Mouse (Mus musculus): ENCODE data around the gene Aqp6.
A peak's percentile ranks its signal among the peaks of the same experiment; 100 is the strongest.

Aqp6 gene

DNA sequence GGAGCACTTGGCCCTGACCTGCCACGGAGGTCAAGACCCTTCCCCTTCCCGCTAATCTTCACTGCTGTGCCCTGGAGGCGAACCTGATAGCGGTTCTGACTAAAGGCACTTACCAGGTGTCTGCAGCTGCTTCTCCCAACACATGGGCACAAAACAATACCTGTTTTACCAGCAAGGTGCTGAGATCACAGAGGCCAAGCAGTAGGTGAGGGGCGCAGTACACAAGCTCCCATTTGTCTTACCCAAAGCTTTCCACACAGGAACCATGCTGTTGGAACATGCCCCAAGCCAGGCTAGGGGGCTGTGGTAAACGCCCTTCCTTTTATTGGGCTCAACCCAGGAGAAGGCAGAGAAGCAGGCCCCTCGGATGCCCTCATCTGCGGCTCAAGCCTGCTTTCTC, 3.6 kb upstream of the Aqp6 start:
- DNase-seq (ENCODE audit: low spot score in 2 of 2) = no peak

DNA sequence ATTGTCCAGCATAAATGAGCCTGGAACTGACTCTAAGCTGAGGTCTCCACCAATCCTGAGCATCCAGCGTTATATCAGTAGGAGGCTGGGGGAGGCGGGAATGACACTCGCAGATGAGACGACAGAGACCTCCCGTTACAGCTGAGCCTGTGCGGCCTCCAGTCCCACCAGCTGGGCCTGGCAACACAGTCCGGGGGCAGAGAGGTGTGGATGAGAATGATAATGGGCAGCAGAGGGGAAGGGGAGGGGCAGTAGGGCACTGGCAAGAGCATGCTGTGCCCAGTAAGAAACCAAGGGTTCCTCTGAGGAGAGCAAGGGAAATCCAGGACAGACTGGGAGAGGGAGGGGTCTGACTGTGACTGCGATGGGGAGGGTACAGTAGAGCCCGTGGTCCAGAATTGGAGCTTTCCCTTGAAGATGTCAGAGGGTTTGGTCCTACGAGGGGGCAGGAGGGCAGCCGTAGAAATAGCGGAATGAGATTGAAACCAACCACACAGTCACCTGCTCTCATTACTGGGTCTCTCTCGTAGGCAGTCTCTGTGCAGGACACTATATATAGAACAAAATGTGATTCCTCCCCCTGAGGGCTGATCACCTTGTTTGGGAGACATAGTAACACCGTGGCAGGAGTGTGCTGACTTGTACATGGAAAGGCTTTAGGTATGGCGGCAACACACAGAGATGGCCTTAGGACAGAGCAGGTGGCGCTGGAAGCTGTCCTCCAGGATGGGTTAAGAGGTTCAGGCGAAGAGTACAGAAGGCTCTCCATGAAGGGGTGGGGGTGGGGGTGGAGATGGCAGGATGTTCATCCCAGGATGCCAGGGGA, 1.7 kb upstream of the Aqp6 start:
- DNase-seq (ENCODE audit: low spot score in 2 of 2) = peak in 1 of 2 experiments; percentile 54

DNA sequence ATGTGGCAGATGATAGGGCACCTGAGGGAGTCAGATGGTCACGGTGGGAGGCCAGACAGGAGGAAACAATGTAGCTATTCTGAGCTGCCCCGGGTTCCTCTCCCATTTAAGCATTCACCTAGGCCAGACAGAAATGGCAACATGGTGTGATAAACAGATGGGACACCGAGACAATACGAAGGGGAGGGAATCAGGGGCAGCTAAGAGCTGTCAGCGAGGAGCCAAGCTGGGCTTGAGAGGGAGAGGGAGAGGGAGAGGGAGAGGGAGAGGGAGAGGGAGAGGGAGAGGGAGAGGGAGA, 572 bp downstream of the Aqp6 start:
- no peak for DNase-seq (ENCODE audit: low spot score in 2 of 2)

DNA sequence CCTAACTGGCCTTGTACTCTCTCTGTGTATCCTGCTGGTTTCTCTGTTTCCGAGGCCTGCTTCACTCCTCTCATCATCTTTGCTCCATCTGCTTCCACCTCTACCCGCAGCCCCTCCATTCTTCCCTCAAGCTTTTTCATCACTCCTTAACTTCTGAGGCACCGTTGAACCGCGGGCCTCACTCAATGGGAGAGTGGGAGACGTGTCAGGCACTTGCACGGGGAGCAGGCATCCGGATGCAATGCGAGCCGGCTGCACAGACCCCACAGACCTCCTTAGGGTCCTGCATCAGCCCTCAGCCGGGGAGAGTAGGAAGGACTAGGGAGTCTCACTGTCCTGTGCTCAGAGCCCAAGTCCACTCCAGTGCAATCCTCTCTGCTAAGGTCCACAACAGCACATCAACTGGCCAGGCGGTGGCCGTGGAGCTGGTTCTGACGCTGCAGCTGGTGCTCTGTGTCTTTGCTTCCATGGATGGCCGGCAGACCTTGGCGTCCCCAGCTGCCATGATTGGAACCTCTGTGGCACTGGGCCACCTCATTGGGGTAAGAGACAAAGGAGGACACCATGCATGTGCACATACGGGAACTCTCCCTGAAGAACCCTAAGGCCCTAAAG, 1.1 kb downstream of the Aqp6 start:
- DNase-seq (ENCODE audit: low spot score in 2 of 2) = peak in 1 of 2 experiments; percentile 5

DNA sequence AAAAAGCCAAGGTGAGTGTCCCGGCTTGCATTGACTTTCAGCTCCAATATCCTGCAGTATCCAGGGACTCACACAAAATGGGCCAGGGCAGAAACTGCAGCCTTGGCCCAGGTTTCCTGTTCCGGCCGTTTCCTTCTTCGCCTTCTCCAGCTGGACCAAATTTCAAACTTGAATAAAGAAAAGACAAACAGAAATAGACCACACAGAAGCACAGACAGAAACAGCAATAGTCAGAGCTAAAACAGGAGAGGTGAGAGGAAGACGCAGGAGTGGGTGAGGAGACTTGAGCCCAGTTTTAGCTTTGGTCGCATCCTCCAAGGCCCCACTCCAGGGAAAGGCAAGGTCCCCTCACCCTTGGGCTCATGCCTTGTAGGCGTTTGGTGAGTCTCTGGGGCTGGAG, 2.0 kb downstream of the Aqp6 start:
- DNase-seq (ENCODE audit: low spot score in 2 of 2) = peak in 1 of 2 experiments; percentile 7

DNA sequence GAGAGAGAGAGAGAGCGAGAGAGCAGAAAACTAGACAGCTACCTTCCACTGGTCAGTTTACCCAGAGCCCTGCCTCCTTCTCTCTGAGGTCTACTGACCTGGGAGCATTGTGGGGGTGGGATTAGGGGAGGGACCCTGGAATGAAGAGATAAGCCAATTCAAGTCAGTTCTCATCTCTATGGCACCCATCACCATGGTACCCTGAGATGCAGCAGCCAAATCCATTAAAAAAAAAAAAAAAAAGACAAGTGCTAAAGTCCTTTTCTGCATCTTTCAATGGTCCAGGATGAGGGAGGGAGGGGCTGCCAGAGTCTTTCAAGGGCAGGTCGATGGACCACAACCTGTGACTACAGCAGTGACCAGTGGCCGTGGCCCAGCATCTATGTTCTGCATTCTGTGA, 4.4 kb downstream of the Aqp6 start:
- peak in 1 of 2 experiments; percentile 8 for DNase-seq (ENCODE audit: low spot score in 2 of 2)

DNA sequence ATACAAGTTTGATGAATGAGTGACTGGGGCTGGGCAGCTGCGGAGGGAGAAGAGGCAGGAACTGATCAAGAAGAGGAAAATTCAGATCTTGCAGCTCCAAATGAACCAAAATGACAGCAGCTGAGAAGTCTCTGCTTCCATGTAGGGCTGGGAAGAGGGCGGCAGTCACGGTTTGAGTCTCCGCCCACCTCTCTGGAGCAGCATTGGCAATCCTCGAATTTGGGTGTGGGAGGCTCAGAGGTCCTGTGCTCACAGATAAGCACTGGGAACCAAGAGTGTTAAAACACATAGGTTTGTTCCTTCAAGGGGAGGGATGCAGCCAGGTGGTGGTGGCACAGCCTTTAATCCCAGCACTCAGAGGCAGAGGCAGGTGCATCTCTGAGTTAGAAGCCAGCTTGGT, 5.3 kb downstream of the Aqp6 start:
- DNase-seq (ENCODE audit: low spot score in 2 of 2) = peak in 1 of 2 experiments; percentile 26

DNA sequence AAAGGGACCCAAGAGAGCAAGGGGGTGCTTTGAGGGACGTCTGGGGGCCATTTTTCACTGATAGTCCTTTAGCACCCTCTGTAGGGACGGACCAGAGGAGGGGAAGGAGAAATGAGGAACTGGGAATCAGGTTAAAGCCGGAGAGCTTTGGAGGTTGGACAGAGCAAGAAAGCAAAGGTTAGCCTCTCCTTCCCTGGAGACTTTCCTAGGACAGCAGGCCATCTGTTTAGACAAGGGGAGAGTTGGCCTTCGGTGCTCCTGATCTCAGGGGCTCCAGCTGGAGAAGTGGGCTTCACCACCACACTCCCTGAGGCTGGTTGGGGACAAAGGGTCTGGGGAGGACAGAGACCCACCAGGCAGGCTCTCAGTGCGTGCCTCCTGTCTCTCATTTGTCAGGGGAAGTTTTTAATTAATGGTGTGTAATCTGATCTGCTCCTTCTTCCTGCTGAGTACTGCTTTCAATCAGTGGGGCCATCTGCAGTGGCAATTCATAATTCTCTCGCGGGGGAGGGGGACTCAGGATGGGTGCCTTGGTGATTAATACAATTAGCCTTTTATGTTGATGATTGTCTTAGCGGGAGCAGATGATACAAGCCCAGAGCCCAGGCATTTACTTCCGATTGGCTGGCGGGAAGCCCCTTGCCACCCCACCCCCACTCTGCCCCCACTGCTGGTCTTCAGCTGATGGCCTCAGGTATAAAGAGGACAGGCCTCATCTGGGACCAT, 6.4 kb downstream of the Aqp6 start:
- DNase-seq (ENCODE audit: low spot score in 2 of 2) = peak in 1 of 2 experiments; percentile 7

DNA sequence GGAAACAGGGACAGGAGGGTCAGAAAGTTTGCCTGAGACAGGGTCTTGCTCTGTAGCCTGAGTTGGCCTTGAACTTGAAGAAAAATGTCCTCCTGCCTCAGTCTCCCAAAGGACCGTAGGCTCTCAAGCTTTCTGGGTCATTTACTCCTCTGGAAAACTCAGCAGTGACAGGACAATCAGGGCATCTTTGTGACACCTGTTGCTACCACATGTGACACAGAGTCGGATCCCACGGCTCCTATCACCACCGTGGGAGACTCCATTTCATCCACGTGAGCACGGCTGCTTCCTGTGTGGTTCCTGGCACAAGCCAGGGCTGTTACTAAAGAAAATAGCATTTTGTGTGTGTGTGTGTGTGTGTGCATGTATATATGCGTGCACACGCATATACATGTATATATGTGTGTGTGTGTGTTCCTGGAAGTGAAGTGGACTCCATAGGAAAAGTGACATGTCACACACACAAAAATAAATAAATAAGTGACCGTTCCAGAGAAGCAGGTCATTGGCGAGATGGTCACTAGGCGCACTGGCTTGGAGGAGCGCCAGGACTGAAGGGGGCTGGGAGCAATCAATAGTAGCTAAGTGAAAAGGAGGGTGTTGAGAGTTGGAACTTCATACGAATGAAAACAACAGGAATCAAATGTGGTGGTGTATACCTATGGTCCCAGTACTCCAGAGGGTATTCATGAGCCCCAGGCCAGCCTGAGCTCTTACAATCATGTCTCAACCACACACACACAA, 7.4 kb downstream of the Aqp6 start:
- DNase-seq (ENCODE audit: low spot score in 2 of 2) = no peak

DNA sequence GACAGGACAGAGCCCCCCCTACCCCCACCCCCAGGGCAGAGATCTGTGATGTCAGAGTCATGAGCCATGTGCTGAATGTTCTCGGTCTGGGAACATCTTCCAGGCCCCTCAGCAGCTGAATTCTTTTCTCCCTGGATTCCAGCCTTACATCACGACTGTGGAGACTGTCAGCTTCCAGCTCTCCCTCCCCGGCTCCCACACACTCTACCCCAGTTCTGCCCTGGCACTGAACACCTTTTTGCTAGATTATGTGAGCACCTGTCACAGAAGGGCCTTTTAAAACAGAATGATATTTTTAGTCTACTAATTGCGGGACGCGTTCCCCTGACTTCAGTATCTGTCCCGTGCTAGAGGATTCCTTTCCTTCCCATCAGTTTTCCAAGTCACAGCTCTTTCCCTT, 10.4 kb downstream of the Aqp6 start:
- DNase-seq (ENCODE audit: low spot score in 2 of 2) = peak in 1 of 2 experiments; percentile 14

DNA sequence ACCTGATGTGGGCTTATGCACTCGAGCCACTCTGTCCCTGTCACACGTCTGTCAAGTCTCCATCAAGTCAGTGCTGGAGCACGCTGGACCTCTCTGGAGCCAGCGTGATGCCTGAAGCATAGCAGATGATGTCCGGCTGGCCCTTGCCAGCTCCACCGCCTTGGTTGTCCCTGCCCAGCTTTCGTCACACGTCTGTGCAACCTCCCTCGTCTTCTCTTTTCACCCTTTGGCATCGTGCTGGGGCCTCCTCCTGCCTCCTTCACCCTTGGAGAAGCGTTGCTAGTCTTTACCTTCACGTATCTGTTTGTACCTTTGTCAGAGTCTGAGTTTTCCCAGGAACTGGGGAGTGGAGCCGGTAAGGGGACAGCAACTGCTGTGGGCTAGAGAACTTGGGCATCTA, 13.1 kb downstream of the Aqp6 start:
- no peak for DNase-seq (ENCODE audit: low spot score in 2 of 2)

DNA sequence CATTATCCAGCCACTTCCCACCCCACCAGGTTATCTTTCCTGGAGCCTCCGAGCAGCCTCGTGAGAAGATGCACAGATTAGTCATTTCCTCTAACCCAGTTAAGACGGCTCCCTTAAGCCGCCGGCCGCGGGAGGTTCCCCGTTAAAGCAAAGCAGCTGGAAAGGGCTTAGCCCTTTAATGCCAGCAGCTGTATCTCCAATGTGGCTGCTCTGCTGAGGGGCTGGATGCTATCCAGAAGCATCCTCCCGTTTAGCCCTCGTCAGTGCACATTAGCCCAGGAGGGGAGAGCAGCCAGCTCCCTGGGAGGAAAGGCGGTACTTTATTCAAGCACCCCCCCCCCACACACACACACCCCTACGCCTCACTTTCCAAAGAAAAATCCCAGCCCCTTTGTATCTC, 13.6 kb downstream of the Aqp6 start:
- no peak for DNase-seq (ENCODE audit: low spot score in 2 of 2)

DNA sequence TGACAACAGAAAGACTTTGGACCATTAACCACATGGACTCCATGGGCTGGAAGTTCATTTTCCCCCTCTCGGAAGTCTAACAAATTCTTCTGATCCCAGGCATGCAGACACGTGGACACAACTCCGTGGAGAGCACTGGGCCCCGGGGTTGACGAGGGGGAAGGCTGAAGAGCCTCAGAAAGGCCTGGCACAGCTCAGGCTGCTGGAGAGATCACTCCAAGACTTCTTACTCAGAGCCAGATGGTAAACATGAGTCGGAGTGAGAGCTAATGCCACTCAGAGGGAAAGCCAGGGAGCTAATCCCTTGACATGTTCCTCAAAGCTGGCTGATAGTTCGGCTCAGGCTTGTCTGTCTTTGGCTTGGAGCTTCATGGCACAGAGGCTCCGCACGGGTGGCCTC, 14.0 kb downstream of the Aqp6 start:
- DNase-seq (ENCODE audit: low spot score in 2 of 2) = no peak

DNA sequence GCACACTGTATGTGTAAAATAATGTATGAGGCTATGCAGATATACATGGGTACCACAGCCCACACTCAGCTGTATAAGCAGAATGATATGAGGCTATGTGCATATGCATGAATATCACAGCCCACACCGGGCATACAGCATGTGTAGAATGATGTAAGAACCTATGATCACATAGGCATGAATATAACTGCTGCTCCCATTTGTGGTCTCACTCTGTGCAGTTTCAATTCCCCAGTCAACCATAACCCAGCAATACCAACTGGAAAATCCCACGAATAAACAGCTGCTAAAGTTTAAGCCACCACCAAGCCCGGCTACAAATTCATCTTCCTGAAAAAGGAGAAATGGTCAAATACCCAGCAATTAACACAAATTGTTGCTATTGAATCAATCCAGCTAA, 17.4 kb downstream of the Aqp6 start:
- no peak for DNase-seq (ENCODE audit: low spot score in 2 of 2)

DNA sequence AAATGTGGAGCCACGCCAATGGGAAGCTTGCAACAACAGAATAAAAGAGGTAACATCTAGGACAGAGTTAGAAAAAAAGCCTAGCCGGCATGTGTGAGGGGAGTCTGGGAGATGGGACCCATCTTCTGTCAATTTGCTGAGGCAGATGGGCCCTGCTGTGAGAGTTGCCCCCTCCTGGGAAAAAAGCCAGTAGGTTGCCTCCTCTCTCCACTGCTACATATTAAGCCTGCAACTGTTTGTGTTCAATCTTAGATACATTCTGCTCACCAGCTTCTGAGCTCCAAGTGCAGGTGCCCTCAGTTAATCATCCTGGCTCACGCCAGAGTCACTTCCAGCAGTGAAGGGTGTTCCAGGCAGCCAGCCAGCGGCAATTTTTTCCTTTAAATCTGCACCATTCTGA, 18.6 kb downstream of the Aqp6 start:
- no peak for DNase-seq (ENCODE audit: low spot score in 2 of 2)

DNA sequence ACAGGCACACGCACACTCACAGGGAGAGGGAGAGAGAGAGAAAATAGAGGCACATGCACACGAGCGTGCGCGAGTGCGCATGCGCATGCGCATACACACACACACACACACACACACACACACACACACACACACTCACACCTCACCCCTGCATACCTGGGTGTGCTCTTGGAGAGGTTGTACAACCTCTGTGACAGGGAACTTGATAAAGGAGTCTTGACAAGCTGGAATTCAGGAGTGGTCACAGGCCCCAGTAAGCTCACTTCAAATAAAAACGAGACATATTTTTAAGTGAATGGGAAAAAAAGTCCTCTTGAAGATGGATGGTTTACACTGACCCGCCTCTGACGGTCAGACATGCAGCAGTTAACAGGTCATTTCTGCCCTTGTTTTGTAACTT, 20.9 kb downstream of the Aqp6 start:
- no peak for DNase-seq (ENCODE audit: low spot score in 2 of 2)

DNA sequence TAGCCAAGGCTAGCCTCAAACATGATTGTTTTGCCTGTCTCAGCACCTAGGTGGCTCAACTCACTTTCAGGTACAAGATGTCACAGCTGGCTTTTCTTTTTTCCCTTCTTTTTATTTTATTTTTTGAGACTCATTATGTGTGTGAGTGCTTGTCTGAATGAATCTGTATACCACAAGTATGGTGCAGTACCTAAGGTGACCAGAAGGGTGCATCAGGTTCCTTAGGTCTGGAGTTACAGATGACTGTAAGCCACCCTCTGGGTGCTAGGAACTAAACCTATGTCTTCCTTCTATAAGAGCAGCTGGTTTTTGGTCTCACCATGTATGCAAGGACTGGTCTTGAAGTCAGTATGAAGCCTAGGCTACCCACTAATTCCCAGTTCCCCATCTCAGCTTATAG, 30.4 kb downstream of the Aqp6 start:
- no peak for DNase-seq (ENCODE audit: low spot score in 2 of 2)

DNA sequence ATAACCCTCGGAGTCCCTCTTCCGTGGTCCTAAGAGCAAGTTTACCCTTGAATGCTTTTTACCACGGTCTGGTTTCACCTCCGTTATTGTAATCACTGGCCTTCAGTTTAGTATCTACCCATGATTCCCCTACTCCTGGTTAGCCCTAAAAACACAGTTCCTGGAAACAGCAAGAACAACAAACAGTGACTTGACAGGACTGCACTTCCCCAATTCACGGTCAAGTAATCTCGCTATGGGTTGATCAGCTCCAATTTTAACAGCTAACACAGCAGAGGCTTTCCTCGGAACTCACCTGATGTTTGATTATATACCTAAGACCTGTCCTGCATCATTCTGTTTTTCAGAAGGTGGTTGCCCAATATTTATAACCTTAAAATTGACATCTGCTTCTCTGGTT, 33.5 kb downstream of the Aqp6 start:
- DNase-seq (ENCODE audit: low spot score in 2 of 2) = no peak

DNA sequence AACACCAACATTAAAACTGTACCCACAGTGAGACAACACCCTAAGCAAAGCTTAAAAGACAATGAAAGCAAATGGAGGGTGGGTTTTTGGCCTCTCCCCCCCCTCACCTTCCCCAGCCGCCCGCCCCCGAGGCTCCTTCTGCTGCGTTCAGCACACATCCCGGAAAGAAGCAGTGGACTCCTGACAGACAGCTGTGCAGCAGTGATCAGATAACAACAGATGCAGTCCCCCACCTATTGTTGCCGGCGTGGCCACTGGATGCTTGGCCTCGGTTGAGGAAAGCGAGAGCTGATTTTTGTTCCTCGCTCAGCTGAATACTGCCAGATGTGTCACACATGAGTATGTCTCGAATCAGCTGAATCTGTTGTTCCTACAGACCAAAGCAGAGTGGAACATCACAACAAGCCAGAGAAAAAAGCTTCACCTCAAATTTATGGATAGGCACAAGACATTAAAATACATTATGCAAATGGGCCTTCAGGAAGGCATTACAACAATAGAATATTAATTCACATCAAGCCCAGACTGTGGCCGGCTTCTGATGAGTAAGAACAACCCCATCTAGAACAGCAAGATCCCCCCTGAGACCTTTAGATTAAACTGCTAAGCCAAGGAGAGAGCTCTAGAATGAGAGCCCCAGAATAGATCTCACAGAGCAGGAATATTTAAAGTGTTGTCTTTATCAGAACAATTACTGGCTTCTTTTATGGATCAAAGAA, 36.4 kb downstream of the Aqp6 start:
- no peak for DNase-seq (ENCODE audit: low spot score in 2 of 2)

DNA sequence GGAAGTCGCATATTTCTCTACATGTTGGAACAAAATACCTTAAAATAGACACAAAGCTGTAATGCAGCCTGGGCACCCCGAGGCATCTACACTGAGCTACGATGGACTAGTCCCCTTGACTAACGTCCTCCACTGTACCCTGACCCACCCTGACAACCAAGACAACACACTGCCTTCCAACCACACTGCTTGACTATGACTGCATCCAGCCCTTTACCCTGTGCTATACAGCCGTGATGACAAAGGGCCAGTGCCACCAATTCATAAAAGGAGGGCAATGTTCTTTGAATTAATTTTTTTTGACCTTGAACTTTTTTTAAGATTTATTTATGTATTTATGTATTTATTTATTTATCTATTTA, 36.9 kb downstream of the Aqp6 start:
- no peak for DNase-seq (ENCODE audit: low spot score in 2 of 2)

DNA sequence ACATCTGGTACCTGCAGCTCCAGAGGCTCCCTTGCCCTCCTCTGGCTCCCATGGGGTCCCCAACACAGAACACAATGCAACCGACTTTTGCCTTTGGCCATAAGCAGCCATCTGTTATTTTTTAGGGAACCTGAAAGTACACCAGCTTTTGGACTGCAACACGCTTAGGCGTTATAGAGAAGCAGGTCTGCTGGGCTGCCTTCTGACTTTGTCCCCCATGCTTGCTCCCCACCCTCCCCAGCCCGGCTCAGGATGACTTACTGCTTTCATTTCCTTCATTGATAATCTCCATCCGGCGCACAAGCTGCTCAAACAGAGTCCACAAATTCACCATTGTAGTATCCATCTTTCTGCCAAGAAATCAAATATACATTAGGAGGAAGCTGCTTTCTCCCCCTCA, 41.4 kb downstream of the Aqp6 start:
- no peak for DNase-seq (ENCODE audit: low spot score in 2 of 2)

DNA sequence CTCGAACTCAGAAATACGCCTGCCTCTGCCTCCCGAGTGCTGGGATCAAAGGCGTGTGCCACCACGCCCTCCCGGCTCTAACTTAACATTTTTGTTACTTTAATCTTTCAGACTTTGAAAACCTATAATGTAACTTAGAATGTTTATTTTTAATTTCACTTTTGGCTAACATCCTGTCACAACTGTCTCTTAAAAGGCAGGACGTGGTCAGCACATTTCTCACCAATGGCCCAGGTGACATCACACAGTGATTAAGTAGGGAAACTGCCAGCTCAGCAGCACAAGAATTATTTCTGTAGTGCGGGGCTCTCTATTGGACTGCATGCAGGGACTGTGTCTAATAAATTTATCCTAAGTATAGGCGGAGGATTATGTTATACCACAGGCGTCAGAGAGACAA, 42.6 kb downstream of the Aqp6 start:
- no peak for DNase-seq (ENCODE audit: low spot score in 2 of 2)
